Mouse (Mus musculus): ENCODE measurements around the gene Dlg2. TPM values are rescaled to one million over a fixed set of nuclear protein-coding genes. Genes with fewer than 3 reads are reported as not detected.

The Dlg2 gene
- polyA plus RNA-seq, 1 experiment = 1.7 TPM

- Histone ChIP-seq H3K27me3 (ENCODE audit: control insufficient read depth, insufficient read depth, low read length) (no peaks in the 10 kb centered on the region), H3K4me1 (ENCODE audit: control insufficient read depth, insufficient read depth, insufficient read length) (no peaks in the 10 kb centered on the region), H3K36me3 (ENCODE audit: control insufficient read depth, insufficient read depth, low read length) (no peaks in the 10 kb centered on the region), H3K4me3 (ENCODE audit: extremely low read depth, insufficient read depth, insufficient read length) (no peak overlapping the region), H3K27ac (ENCODE audit: insufficient read depth, low read length) (no peak overlapping the region)
- no peak for DNase-seq (ENCODE audit: low read depth in 1 of 2, low spot score in 2 of 2)
- no peak for TF ChIP-seq CTCF (IDR thresholded peaks at IDR 0.05; ENCODE audit: extremely low read depth, insufficient read depth, insufficient read length, insufficient replicate concordance)
- no peak for TF ChIP-seq POLR2A (IDR thresholded peaks at IDR 0.05; ENCODE audit: low read depth, low read length)
- 80% methylated on average over 12 of the region's 12 CpGs for WGBS
These were observed 1458.6 kb downstream of the Dlg2 start for GRCm38 (mm10) chr7:91934881-91935597.

GRCm38 (mm10) chr7:91936193-91936592 is 1459.7 kb downstream of the Dlg2 start:
- no peaks in the 10 kb centered on the region for H3K27me3 ChIP-seq (ENCODE audit: control insufficient read depth, insufficient read depth, low read length)
- H3K27ac ChIP-seq (ENCODE audit: insufficient read depth, low read length) = no peak overlapping the region
- no peak for DNase-seq (ENCODE audit: low read depth in 1 of 2, low spot score in 2 of 2)
- H3K4me1 ChIP-seq (ENCODE audit: control insufficient read depth, insufficient read depth, insufficient read length) = no peaks in the 10 kb centered on the region
- WGBS = 88% methylated on average over 2 of the region's 2 CpGs
- TF ChIP-seq CTCF (IDR thresholded peaks at IDR 0.05; ENCODE audit: extremely low read depth, insufficient read depth, insufficient read length, insufficient replicate concordance) (no peak), POLR2A (IDR thresholded peaks at IDR 0.05; ENCODE audit: low read depth, low read length) (no peak)
- H3K4me3 ChIP-seq (ENCODE audit: extremely low read depth, insufficient read depth, insufficient read length) = no peak overlapping the region
- H3K36me3 ChIP-seq (ENCODE audit: control insufficient read depth, insufficient read depth, low read length) = no peaks in the 10 kb centered on the region

GRCm38 (mm10) chr7:91943224-91943623 is 1466.8 kb downstream of the Dlg2 start:
- no peak overlapping the region for H3K4me3 ChIP-seq (ENCODE audit: extremely low read depth, insufficient read depth, insufficient read length)
- H3K36me3 ChIP-seq (ENCODE audit: control insufficient read depth, insufficient read depth, low read length) = no peaks in the 10 kb centered on the region
- WGBS = 84% methylated on average over 1 of the region's 1 CpGs
- no peaks in the 10 kb centered on the region for H3K27me3 ChIP-seq (ENCODE audit: control insufficient read depth, insufficient read depth, low read length)
- no peak for DNase-seq (ENCODE audit: low read depth in 1 of 2, low spot score in 2 of 2)
- TF ChIP-seq POLR2A (IDR thresholded peaks at IDR 0.05; ENCODE audit: low read depth, low read length) = no peak
- no peak for TF ChIP-seq CTCF (IDR thresholded peaks at IDR 0.05; ENCODE audit: extremely low read depth, insufficient read depth, insufficient read length, insufficient replicate concordance)
- no peaks in the 10 kb centered on the region for H3K4me1 ChIP-seq (ENCODE audit: control insufficient read depth, insufficient read depth, insufficient read length)
- H3K27ac ChIP-seq (ENCODE audit: insufficient read depth, low read length) = no peak overlapping the region

GRCm38 (mm10) chr7:91955584-91955983 is 1479.1 kb downstream of the Dlg2 start:
- Histone ChIP-seq H3K27me3 (ENCODE audit: control insufficient read depth, insufficient read depth, low read length) (no peaks in the 10 kb centered on the region), H3K36me3 (ENCODE audit: control insufficient read depth, insufficient read depth, low read length) (no peaks in the 10 kb centered on the region), H3K27ac (ENCODE audit: insufficient read depth, low read length) (no peak overlapping the region), H3K4me3 (ENCODE audit: extremely low read depth, insufficient read depth, insufficient read length) (no peak overlapping the region), H3K4me1 (ENCODE audit: control insufficient read depth, insufficient read depth, insufficient read length) (no peaks in the 10 kb centered on the region)
- no peak for DNase-seq (ENCODE audit: low read depth in 1 of 2, low spot score in 2 of 2)
- 94% methylated on average over 1 of the region's 1 CpGs for WGBS
- no peak for TF ChIP-seq CTCF (IDR thresholded peaks at IDR 0.05; ENCODE audit: extremely low read depth, insufficient read depth, insufficient read length, insufficient replicate concordance)
- no peak for TF ChIP-seq POLR2A (IDR thresholded peaks at IDR 0.05; ENCODE audit: low read depth, low read length)

GRCm38 (mm10) chr7:91962956-91963355 is 1486.5 kb downstream of the Dlg2 start:
- no peaks in the 10 kb centered on the region for H3K36me3 ChIP-seq (ENCODE audit: control insufficient read depth, insufficient read depth, low read length)
- no peak overlapping the region for H3K4me3 ChIP-seq (ENCODE audit: extremely low read depth, insufficient read depth, insufficient read length)
- H3K4me1 ChIP-seq (ENCODE audit: control insufficient read depth, insufficient read depth, insufficient read length) = no peaks in the 10 kb centered on the region
- no peaks in the 10 kb centered on the region for H3K27me3 ChIP-seq (ENCODE audit: control insufficient read depth, insufficient read depth, low read length)
- TF ChIP-seq POLR2A (IDR thresholded peaks at IDR 0.05; ENCODE audit: low read depth, low read length) = no peak
- TF ChIP-seq CTCF (IDR thresholded peaks at IDR 0.05; ENCODE audit: extremely low read depth, insufficient read depth, insufficient read length, insufficient replicate concordance) = no peak
- H3K27ac ChIP-seq (ENCODE audit: insufficient read depth, low read length) = no peak overlapping the region
- no peak for DNase-seq (ENCODE audit: low read depth in 1 of 2, low spot score in 2 of 2)
- WGBS = 79% methylated on average over 2 of the region's 2 CpGs

- TF ChIP-seq POLR2A (IDR thresholded peaks at IDR 0.05; ENCODE audit: low read depth, low read length) (no peak), CTCF (IDR thresholded peaks at IDR 0.05; ENCODE audit: extremely low read depth, insufficient read depth, insufficient read length, insufficient replicate concordance) (no peak)
- 88% methylated on average over 1 of the region's 1 CpGs for WGBS
- no peaks in the 10 kb centered on the region for H3K4me1 ChIP-seq (ENCODE audit: control insufficient read depth, insufficient read depth, insufficient read length)
- no peak overlapping the region for H3K4me3 ChIP-seq (ENCODE audit: extremely low read depth, insufficient read depth, insufficient read length)
- DNase-seq (ENCODE audit: low read depth in 1 of 2, low spot score in 2 of 2) = no peak
- H3K27me3 ChIP-seq (ENCODE audit: control insufficient read depth, insufficient read depth, low read length) = no peaks in the 10 kb centered on the region
- H3K36me3 ChIP-seq (ENCODE audit: control insufficient read depth, insufficient read depth, low read length) = no peaks in the 10 kb centered on the region
- H3K27ac ChIP-seq (ENCODE audit: insufficient read depth, low read length) = no peak overlapping the region
These were observed 1496.5 kb downstream of the Dlg2 start for GRCm38 (mm10) chr7:91972970-91973369.

- TF ChIP-seq CTCF (IDR thresholded peaks at IDR 0.05; ENCODE audit: extremely low read depth, insufficient read depth, insufficient read length, insufficient replicate concordance) = no peak
- Histone ChIP-seq H3K4me1 (ENCODE audit: control insufficient read depth, insufficient read depth, insufficient read length) (no peaks in the 10 kb centered on the region), H3K27me3 (ENCODE audit: control insufficient read depth, insufficient read depth, low read length) (no peaks in the 10 kb centered on the region), H3K36me3 (ENCODE audit: control insufficient read depth, insufficient read depth, low read length) (no peaks in the 10 kb centered on the region), H3K27ac (ENCODE audit: insufficient read depth, low read length) (no peak overlapping the region), H3K4me3 (ENCODE audit: extremely low read depth, insufficient read depth, insufficient read length) (no peak overlapping the region)
- DNase-seq (ENCODE audit: low read depth in 1 of 2, low spot score in 2 of 2) = no peak
- 93% methylated on average over 5 of the region's 5 CpGs for WGBS
These were observed 1527.4 kb downstream of the Dlg2 start for GRCm38 (mm10) chr7:92003769-92004455.
